Mouse (Mus musculus): ENCODE data around the gene Pakap. TPM values are rescaled to one million over a fixed set of nuclear protein-coding genes. Genes with fewer than 3 reads are reported as not detected.

The Pakap gene
- polyA plus RNA-seq, 1 experiment from 2014 or later: 4.7 TPM

DNA sequence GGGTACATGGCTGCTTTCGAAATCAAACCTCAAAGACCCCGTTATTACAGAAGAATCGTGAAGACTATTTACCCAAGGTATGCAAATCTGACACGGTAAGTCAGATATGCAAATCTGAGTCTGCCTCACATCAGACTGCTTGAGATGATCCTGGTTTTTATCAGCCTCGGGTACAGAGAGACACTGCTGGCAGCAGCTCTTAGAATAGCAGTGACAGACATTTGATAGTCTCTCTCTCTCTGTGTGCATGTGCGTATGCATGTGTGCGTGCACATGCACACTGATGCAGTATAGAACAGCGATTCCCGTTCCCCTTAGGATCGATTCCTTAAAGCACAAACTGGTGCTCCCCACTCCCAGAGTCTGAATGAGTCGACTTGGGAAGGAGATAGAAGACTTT lies 8.1 kb downstream of the Pakap start:
- Histone ChIP-seq H3K4me2 (no peak overlapping the region), H3K4me3 (no peak overlapping the region), H3K9ac (no peak overlapping the region), H3K36me3 (ENCODE audit: poor library complexity, severe bottlenecking) (no peaks in the 10 kb centered on the region), H3K27ac (no peak overlapping the region), H3K9me3 (replicated peaks) (no peaks in the 10 kb centered on the region), H3K27me3 (no peaks in the 10 kb centered on the region), H3K4me1 (no peaks in the 10 kb centered on the region)
- no peak for ATAC-seq
- WGBS: 89% methylated on average over 11 of the region's 11 CpGs

DNA sequence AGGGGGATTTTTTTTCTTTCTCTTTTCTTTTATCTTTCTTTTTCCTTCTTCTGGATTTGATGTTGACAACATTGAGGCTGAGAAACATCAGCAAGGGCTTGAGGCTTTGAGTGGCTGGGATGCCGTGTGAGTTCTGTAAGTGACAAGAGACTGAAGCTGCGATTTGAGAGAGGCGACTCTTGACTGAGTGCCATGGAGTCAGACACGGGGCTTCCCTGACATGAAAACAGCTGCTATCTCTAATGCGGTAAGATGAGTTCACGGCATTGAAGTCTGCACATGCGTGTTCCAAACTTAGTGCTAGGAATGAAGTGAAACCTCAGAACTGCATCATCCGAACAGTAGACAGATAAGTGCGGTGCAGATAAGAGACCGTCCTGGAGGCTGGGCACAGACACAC lies 11.7 kb downstream of the Pakap start:
- Histone ChIP-seq H3K27me3 (no peaks in the 10 kb centered on the region), H3K4me3 (no peak overlapping the region), H3K9me3 (replicated peaks) (no peaks in the 10 kb centered on the region), H3K27ac (no peak overlapping the region), H3K36me3 (ENCODE audit: poor library complexity, severe bottlenecking) (no peaks in the 10 kb centered on the region), H3K9ac (no peak overlapping the region), H3K4me1 (no peaks in the 10 kb centered on the region), H3K4me2 (no peak overlapping the region)
- ATAC-seq: no peak
- 90% methylated on average over 10 of the region's 10 CpGs for WGBS

DNA sequence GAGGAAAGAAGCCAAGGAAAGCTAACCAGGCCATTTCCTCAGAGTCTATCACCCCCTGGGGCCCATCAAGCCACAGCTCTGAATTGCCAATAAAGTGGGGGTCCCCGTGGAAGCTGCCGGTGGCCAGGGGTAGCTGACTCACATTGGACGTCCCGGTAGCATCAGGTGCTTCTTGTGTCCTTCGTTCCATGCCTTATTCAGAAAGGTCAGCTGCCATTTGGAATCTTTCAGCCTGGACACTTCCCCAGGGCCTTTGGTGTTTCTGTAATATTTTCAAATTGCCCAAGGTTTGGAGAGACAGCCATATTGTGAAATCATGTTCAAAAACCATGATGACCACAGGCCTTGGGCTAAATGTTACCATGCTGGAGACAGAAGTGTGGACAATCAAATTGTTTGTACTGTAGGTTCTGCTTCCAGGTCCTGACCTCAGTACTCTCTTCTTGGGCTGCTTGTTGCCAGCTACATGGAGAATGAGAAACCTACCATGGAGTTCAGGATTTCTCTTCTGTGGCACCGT lies 17.4 kb downstream of the Pakap start:
- Histone ChIP-seq H3K27me3 (no peaks in the 10 kb centered on the region), H3K27ac (no peak overlapping the region), H3K4me1 (no peaks in the 10 kb centered on the region), H3K36me3 (ENCODE audit: poor library complexity, severe bottlenecking) (no peaks in the 10 kb centered on the region), H3K4me2 (no peak overlapping the region), H3K9ac (no peak overlapping the region), H3K9me3 (replicated peaks) (no peaks in the 10 kb centered on the region), H3K4me3 (no peak overlapping the region)
- no peak for ATAC-seq
- WGBS: 94% methylated on average over 6 of the region's 6 CpGs

DNA sequence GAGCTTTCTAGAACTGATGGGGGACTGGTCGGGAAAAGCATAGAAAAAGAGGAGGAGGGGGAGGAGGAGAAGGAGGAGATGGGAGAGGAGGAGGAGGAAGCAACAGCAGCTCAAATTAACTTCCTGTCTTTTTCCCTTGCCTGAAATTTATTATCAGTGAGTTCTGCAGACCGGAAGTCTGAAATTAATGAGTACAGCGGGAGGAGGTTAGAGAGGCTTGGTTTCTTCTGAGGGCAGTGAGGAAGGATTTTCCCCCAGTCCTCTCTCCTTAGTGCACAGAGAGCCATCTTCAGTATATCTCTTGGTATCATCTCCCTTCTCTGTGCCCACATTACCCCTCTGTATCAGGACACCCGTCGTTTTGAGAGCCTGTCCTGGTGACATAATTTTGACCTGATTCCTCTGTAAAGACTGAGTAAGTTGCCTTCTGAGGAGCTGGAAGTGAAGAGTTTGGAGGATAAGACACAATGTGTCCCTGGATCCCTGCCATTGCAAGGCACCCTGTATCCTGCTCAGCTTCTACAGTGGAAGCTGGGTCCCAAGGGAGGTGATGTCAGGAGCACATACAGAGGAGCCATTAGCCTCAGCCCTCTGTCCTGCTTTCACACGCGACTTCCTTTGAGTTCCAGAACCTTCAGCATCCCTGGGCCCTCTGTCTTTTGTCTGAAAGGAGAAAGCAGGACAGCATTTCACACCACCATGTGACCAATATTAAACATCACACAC lies 19.1 kb downstream of the Pakap start:
- Histone ChIP-seq H3K9ac (no peak overlapping the region), H3K4me3 (no peak overlapping the region), H3K9me3 (replicated peaks) (no peaks in the 10 kb centered on the region), H3K27me3 (no peaks in the 10 kb centered on the region), H3K4me1 (no peaks in the 10 kb centered on the region), H3K36me3 (ENCODE audit: poor library complexity, severe bottlenecking) (no peaks in the 10 kb centered on the region), H3K4me2 (no peak overlapping the region), H3K27ac (no peak overlapping the region)
- 88% methylated on average over 7 of the region's 7 CpGs for WGBS
- ATAC-seq: no peak

DNA sequence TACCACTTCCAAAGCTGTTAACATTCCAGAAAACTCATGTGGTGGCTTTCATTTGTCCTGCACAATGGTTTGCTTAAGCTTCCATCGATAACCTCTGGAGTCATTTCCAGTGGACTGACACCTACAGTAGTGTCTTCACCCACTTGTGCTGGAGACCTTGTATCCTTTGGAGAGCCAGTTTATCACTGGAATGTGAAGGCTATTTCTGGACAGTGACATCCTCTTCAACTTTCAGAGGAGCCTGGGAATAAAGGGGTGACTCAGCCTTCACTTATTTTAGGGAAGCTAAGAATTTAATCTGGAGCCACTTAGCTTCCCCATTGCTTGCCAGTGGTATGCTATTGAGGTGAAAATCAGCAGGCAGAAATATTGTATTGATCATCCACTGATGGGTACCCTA lies 20.4 kb downstream of the Pakap start:
- no peak for ATAC-seq
- Histone ChIP-seq H3K9ac (no peak overlapping the region), H3K4me3 (no peak overlapping the region), H3K27ac (no peak overlapping the region), H3K27me3 (no peaks in the 10 kb centered on the region), H3K9me3 (replicated peaks) (no peaks in the 10 kb centered on the region), H3K36me3 (ENCODE audit: poor library complexity, severe bottlenecking) (no peaks in the 10 kb centered on the region), H3K4me2 (no peak overlapping the region), H3K4me1 (no peaks in the 10 kb centered on the region)
- WGBS: 97% methylated on average over 1 of the region's 1 CpGs

DNA sequence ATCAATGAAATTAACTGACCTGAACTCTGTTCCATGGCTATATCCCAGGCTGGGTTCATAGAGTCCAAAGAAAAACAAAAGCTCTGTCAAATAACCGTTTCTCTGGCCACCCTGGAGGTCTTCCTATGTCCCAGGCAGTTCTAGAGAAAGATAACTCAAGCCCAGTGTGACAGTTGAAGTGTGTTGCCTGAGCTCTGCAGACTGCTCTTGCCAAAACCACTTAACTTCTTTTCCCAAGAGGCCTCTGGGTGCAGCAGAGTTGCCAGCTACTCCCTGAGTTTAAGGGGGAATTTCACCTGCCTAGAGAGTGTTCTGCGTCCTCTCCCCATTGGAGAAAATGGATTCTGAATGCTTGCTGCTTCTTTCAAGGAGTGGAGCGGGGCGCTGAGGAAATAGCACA lies 24.8 kb downstream of the Pakap start:
- H3K4me1 ChIP-seq: no peaks in the 10 kb centered on the region
- ATAC-seq: no peak
- no peak overlapping the region for H3K27ac ChIP-seq
- no peak overlapping the region for H3K4me3 ChIP-seq
- H3K9me3 ChIP-seq (replicated peaks): no peaks in the 10 kb centered on the region
- no peak overlapping the region for H3K9ac ChIP-seq
- H3K4me2 ChIP-seq: no peak overlapping the region
- no peaks in the 10 kb centered on the region for H3K36me3 ChIP-seq (ENCODE audit: poor library complexity, severe bottlenecking)
- 80% methylated on average over 4 of the region's 4 CpGs for WGBS
- no peaks in the 10 kb centered on the region for H3K27me3 ChIP-seq

- 91% methylated on average over 6 of the region's 6 CpGs for WGBS
- H3K9me3 ChIP-seq (replicated peaks): no peaks in the 10 kb centered on the region
- no peak overlapping the region for H3K27ac ChIP-seq
- no peak overlapping the region for H3K4me2 ChIP-seq
- no peaks in the 10 kb centered on the region for H3K36me3 ChIP-seq (ENCODE audit: poor library complexity, severe bottlenecking)
- H3K9ac ChIP-seq: no peak overlapping the region
- no peaks in the 10 kb centered on the region for H3K27me3 ChIP-seq
- no peak overlapping the region for H3K4me3 ChIP-seq
- H3K4me1 ChIP-seq: no peaks in the 10 kb centered on the region
- ATAC-seq: no peak
These were observed 32.0 kb downstream of the Pakap start for GRCm38 (mm10) chr4:57599946-57600345.

- no peaks in the 10 kb centered on the region for H3K4me1 ChIP-seq
- no peaks in the 10 kb centered on the region for H3K36me3 ChIP-seq (ENCODE audit: poor library complexity, severe bottlenecking)
- no peaks in the 10 kb centered on the region for H3K27me3 ChIP-seq
- H3K4me3 ChIP-seq: no peak overlapping the region
- no peaks in the 10 kb centered on the region for H3K9me3 ChIP-seq (replicated peaks)
- WGBS: 91% methylated on average over 11 of the region's 11 CpGs
- H3K9ac ChIP-seq: no peak overlapping the region
- H3K4me2 ChIP-seq: no peak overlapping the region
- no peak overlapping the region for H3K27ac ChIP-seq
- no peak for ATAC-seq
These were observed 32.9 kb downstream of the Pakap start for GRCm38 (mm10) chr4:57600685-57601457.

DNA sequence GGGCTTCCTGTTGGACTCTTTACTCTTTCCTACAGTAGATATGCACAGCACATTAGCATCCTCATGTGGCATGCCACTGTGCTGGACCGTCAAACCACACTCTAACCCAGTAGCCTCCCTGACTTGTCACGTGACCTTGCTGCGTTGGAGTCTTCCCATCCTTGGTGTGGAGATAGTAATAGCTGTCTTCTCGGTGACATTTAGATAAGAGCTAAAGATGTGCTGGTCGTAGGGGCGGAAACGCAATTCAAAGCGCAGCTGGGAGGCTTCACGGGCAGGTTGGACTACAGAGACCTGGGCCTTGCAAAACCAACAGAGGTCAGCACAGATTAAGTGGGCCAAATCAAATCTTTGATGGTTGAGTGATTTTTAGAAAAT lies 33.5 kb downstream of the Pakap start:
- Histone ChIP-seq H3K4me1 (no peaks in the 10 kb centered on the region), H3K27me3 (no peaks in the 10 kb centered on the region), H3K9me3 (replicated peaks) (no peaks in the 10 kb centered on the region), H3K36me3 (ENCODE audit: poor library complexity, severe bottlenecking) (no peaks in the 10 kb centered on the region), H3K4me3 (no peak overlapping the region), H3K9ac (no peak overlapping the region), H3K27ac (no peak overlapping the region), H3K4me2 (no peak overlapping the region)
- WGBS: 86% methylated on average over 9 of the region's 9 CpGs
- no peak for ATAC-seq

GRCm38 (mm10) chr4:57601903-57602617 lies 34.1 kb downstream of the Pakap start:
- 92% methylated on average over 10 of the region's 10 CpGs for WGBS
- H3K27ac ChIP-seq: no peak overlapping the region
- H3K36me3 ChIP-seq (ENCODE audit: poor library complexity, severe bottlenecking): no peaks in the 10 kb centered on the region
- no peak overlapping the region for H3K4me2 ChIP-seq
- ATAC-seq: no peak
- H3K4me1 ChIP-seq: no peaks in the 10 kb centered on the region
- no peak overlapping the region for H3K4me3 ChIP-seq
- H3K27me3 ChIP-seq: no peaks in the 10 kb centered on the region
- H3K9me3 ChIP-seq (replicated peaks): no peaks in the 10 kb centered on the region
- no peak overlapping the region for H3K9ac ChIP-seq

- Histone ChIP-seq H3K27me3 (no peaks in the 10 kb centered on the region), H3K36me3 (ENCODE audit: poor library complexity, severe bottlenecking) (no peaks in the 10 kb centered on the region), H3K4me3 (no peak overlapping the region), H3K9ac (no peak overlapping the region), H3K9me3 (replicated peaks) (no peaks in the 10 kb centered on the region), H3K4me2 (no peak overlapping the region), H3K27ac (no peak overlapping the region), H3K4me1 (0 out of 2 replicates have a peak, but pooled peaks cover 4% of the 10 kb centered on the region)
- ATAC-seq: no peak
- WGBS: 87% methylated on average over 3 of the region's 3 CpGs
These were observed 38.3 kb downstream of the Pakap start for GRCm38 (mm10) chr4:57606258-57606657.

Data from forebrain, embryonic 13.5 days (tissue).